Mouse (Mus musculus): ENCODE measurements around the gene Maoa. TPM values are rescaled to one million over a fixed set of nuclear protein-coding genes. Genes with fewer than 3 reads are reported as not detected.
A peak's percentile ranks its signal among the peaks of the same experiment; 100 is the strongest.

Maoa gene
- 9.2 and 9.3 TPM in 2 replicates for polyA plus RNA-seq (2015; fragmentation: Nextera tagmentation; extraction: Ambion mirVana)

DNA sequence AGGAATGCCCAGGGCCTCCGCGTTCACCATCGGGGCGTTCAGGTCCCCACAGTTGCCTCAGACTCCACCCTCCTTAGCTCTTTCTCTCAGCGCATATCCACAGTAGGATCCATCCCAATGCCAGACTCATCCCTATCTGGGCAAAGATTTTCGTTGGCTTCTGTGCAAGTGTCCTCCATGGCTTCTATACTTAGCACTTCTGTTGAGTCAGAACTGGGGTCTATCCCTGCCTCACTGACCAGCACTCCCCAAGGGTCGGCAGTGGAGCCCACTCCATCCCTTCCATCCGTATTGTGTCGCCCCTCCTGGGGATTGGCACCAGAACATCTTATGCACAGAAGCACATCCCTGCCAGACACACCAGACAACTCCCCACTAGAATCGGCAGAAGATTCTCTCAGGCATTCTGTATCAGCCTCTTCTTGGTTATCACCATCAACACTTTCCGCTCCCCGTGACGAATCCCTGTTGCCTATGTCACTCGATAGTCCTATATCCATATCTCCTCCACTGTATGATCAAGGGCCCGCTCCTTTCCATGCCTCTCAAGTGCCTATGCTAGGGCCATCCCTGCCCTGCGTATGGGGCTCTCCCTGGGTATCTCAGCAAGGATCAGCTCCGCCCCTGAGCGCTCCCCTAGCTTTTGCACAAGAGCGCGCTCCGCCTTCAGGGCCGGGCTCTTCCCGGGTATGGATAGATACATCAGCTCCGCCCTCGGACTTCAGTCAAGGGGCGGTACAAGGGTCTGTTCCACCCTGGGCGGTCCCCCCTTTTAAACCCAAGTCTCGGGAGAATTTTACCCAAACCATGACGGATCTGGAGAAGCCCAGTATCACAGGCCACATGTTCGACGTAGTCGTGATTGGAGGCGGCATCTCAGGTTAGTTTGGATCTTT lies at the start of gene Maoa:
Gene Maoa (plus strand): TSS at position 665 of the 896 bp plus-strand sequence.
- H3K9me3 ChIP-seq (replicated peaks; ENCODE audit: control insufficient read depth, low read length): no peaks in the 10 kb centered on the region
- peak within 1 kb of the TSS; percentile 73 for H3K27ac ChIP-seq (ENCODE audit: low read length)
- H3K4me1 ChIP-seq (ENCODE audit: control insufficient read depth, insufficient read depth, low read length): no peaks in the 10 kb centered on the region
- H3K27me3 ChIP-seq (ENCODE audit: control insufficient read depth, insufficient read depth, low read length): no peaks in the 10 kb centered on the region
- H3K4me2 ChIP-seq (ENCODE audit: low read depth, low read length): peak within 1 kb of the TSS; percentile 85
- H3K9ac ChIP-seq (ENCODE audit: low read length): peak within 1 kb of the TSS; percentile 74
- peak; percentile 74 for ATAC-seq (replicated peaks; ENCODE audit: extremely low read depth, insufficient read depth, low FRiP score)
- no peaks in the 10 kb centered on the region for H3K36me3 ChIP-seq (ENCODE audit: control insufficient read depth, insufficient read depth)
- H3K4me3 ChIP-seq (ENCODE audit: low read length): peak within 1 kb of the TSS; percentile 57
- 10% methylated on average over 33 of the region's 33 CpGs for WGBS

DNA sequence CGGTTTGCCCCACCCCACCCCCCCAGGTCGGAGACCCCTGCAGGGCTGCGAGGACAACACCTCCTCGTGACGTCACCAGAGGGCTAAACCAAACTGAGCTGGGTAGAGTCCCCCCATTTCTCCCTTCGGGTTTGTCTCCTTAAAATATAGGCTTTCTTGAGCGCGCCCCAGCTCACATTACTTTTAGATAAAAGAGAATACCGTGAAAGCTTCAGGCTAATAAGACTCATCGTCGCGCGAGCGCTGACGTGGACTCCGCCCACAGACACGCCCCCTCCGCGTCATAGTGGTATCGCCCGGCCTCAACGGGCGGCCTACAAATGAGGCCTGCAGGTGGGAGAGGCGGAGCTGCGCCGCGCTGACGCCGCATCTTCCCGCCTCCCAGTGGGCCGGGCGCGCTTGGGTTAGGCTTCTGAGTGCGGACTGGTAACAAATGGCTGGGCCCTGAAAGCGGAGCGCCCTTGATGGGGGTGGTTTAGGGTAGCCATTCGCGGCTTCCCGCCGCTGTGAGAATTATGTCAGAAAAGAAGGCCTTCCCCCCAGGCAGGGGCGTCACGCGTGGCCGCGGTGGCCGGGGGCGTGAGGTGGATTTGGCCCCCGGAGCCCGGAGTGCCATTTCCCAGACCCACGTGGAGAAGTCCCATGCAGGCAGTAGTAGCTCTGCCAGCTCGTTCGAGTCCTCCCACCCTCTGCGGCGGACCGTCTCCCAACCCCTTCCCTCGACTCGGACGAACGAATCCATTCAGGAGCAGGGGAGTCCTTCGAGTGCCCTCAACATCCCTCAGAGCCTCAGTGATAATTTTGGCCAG lies 1.1 kb upstream of the Maoa start:
- no peaks in the 10 kb centered on the region for H3K9me3 ChIP-seq (replicated peaks; ENCODE audit: control insufficient read depth, low read length)
- peak overlapping the region; percentile 74 for H3K9ac ChIP-seq (ENCODE audit: low read length)
- H3K36me3 ChIP-seq (ENCODE audit: control insufficient read depth, insufficient read depth): no peaks in the 10 kb centered on the region
- peak overlapping the region; percentile 73 for H3K27ac ChIP-seq (ENCODE audit: low read length)
- H3K4me3 ChIP-seq (ENCODE audit: low read length): peak overlapping the region; percentile 57
- peak overlapping the region; percentile 85 for H3K4me2 ChIP-seq (ENCODE audit: low read depth, low read length)
- ATAC-seq (replicated peaks; ENCODE audit: extremely low read depth, insufficient read depth, low FRiP score): peak; percentile 95
- WGBS: 10% methylated on average over 60 of the region's 60 CpGs
- no peaks in the 10 kb centered on the region for H3K27me3 ChIP-seq (ENCODE audit: control insufficient read depth, insufficient read depth, low read length)
- H3K4me1 ChIP-seq (ENCODE audit: control insufficient read depth, insufficient read depth, low read length): no peaks in the 10 kb centered on the region

DNA sequence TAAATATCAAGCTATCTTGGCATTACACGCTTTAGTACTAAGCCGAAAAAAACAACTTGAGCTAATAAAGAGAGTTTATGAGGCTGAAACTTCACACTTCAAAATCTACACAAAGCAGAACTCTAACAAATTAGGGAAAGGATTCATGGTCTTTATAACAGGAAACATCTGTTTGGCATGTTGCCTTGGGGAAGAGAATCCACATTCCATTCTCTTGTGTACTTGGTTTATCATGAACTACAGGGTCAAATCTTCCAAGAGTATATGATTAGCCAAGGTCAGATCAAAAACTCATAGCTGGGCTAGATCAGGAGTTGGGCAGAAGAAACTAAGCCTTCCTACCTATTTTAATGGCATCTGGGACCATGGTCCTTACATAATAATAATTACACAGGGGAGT lies 37.0 kb downstream of the Maoa start:
- H3K27me3 ChIP-seq (ENCODE audit: control insufficient read depth, insufficient read depth, low read length): no peaks in the 10 kb centered on the region
- H3K9ac ChIP-seq (ENCODE audit: low read length): no peak overlapping the region
- H3K4me3 ChIP-seq (ENCODE audit: low read length): no peak overlapping the region
- H3K4me1 ChIP-seq (ENCODE audit: control insufficient read depth, insufficient read depth, low read length): no peaks in the 10 kb centered on the region
- H3K4me2 ChIP-seq (ENCODE audit: low read depth, low read length): no peak overlapping the region
- ATAC-seq (replicated peaks; ENCODE audit: extremely low read depth, insufficient read depth, low FRiP score): no peak
- H3K36me3 ChIP-seq (ENCODE audit: control insufficient read depth, insufficient read depth): no peaks in the 10 kb centered on the region
- no peak overlapping the region for H3K27ac ChIP-seq (ENCODE audit: low read length)
- no peaks in the 10 kb centered on the region for H3K9me3 ChIP-seq (replicated peaks; ENCODE audit: control insufficient read depth, low read length)
- 57% methylated on average over 2 of the region's 2 CpGs for WGBS

DNA sequence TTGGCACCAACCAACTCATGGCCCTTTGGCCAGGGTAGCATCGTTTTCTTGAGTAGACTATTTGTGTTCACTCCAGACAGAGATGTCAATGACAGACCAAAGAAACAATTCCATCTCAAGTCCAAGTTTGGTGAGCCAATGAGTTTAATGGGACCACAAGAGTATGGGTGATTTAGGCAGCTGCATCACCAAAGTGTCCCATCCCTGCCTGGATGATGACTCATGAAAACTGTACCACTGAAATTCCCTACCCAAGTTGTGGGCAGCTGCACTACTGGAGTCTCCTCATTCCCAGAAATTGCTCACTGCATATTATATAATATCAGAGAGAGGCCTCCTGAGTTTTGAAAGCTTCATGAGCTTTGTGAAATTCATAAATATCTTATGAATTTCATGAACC lies 86.6 kb downstream of the Maoa start:
- no peak overlapping the region for H3K4me2 ChIP-seq (ENCODE audit: low read depth, low read length)
- H3K9ac ChIP-seq (ENCODE audit: low read length): no peak overlapping the region
- H3K4me3 ChIP-seq (ENCODE audit: low read length): no peak overlapping the region
- no peaks in the 10 kb centered on the region for H3K9me3 ChIP-seq (replicated peaks; ENCODE audit: control insufficient read depth, low read length)
- no peaks in the 10 kb centered on the region for H3K36me3 ChIP-seq (ENCODE audit: control insufficient read depth, insufficient read depth)
- no peaks in the 10 kb centered on the region for H3K4me1 ChIP-seq (ENCODE audit: control insufficient read depth, insufficient read depth, low read length)
- ATAC-seq (replicated peaks; ENCODE audit: extremely low read depth, insufficient read depth, low FRiP score): no peak
- H3K27ac ChIP-seq (ENCODE audit: low read length): no peak overlapping the region
- 61% methylated on average over 1 of the region's 1 CpGs for WGBS
- H3K27me3 ChIP-seq (ENCODE audit: control insufficient read depth, insufficient read depth, low read length): no peaks in the 10 kb centered on the region

DNA sequence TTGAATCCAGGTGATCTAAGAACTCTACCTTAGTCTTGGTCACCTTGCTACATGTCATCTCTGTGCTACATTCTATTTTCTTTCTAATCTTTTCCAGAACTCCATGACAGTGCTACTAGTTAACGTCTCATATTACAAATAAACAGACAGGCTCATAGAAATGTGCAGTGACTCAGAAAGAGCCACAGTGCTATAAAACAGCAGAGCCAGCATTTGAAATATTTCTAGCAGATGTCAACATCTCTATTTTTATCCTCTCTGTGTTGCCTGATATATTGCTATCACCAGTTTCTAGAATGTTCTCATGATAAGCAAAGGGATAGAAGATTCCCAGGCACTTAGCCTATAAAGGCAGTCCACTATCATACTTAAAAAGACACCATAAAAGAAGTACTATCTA lies 94.5 kb downstream of the Maoa start:
- Histone ChIP-seq H3K9me3 (replicated peaks; ENCODE audit: control insufficient read depth, low read length) (no peaks in the 10 kb centered on the region), H3K27ac (ENCODE audit: low read length) (peak overlapping the region; percentile 7; the same call in 1 of the 2 replicates), H3K36me3 (ENCODE audit: control insufficient read depth, insufficient read depth) (no peaks in the 10 kb centered on the region), H3K27me3 (ENCODE audit: control insufficient read depth, insufficient read depth, low read length) (no peaks in the 10 kb centered on the region), H3K4me2 (ENCODE audit: low read depth, low read length) (no peak overlapping the region), H3K4me1 (ENCODE audit: control insufficient read depth, insufficient read depth, low read length) (no peaks in the 10 kb centered on the region), H3K9ac (ENCODE audit: low read length) (no peak overlapping the region), H3K4me3 (ENCODE audit: low read length) (no peak overlapping the region)
- 36% methylated on average over 1 of the region's 1 CpGs for WGBS
- ATAC-seq (replicated peaks; ENCODE audit: extremely low read depth, insufficient read depth, low FRiP score): peak; percentile 55; the same call in 1 of the 2 replicates

Other genes starting within 250 kb of the Maoa start
- not detected in 2 replicates for gene Cypt1, start 96.8 kb upstream of the Maoa start, polyA plus RNA-seq (2015; fragmentation: Nextera tagmentation; extraction: Ambion mirVana)
- 12.9 and 14.1 TPM in 2 replicates for gene Maob, start 197.7 kb downstream of the Maoa start, polyA plus RNA-seq (2015; fragmentation: Nextera tagmentation; extraction: Ambion mirVana)

Measured in heart, embryonic 16.5 days (tissue).